8 mouse cellular contexts compared by ENCODE assay signal in genomic region chr5:129414960-129415706, GRCm38 (mm10).
DNase-seq lines count a peak whose midpoint lies in the region; ATAC-seq lines count a peak whose summit lies in the region.

No protein-coding gene starts in this region.

- no peaks in the 10 kb centered on the region for H3K36me3 ChIP-seq in heart, embryonic 10.5 days
- H3K36me3 ChIP-seq in kidney, embryonic 16.5 days (ENCODE audit: insufficient read depth, low read length) = no peaks in the 10 kb centered on the region
- H3K36me3 ChIP-seq in midbrain, embryonic 16.5 days (ENCODE audit: control insufficient read depth, insufficient read depth, low read length) = no peaks in the 10 kb centered on the region

- peak; percentile 4 to 6 for DNase-seq in urinary bladder, adult 18-20 months (ENCODE audit: low spot score in 2 of 2)
- no peak for DNase-seq in urinary bladder, adult 2 months (ENCODE audit: low spot score)
- peak; percentile 89 for DNase-seq in heart, embryonic 10.5 days (ENCODE audit: low spot score)
- peak; percentile 20 for DNase-seq in mesoderm, embryonic 11.5 days (ENCODE audit: low read depth, low spot score)
- DNase-seq in cerebellum, adult 11 months = no peak
- no peak for DNase-seq in cerebellum, postnatal 25 days

- 22% methylated on average over 12 of the region's 12 CpGs for WGBS in heart, embryonic 10.5 days
- WGBS in kidney, embryonic 16.5 days = 28% methylated on average over 12 of the region's 12 CpGs
- 41% methylated on average over 12 of the region's 12 CpGs for WGBS in midbrain, embryonic 16.5 days

- H3K9ac ChIP-seq in kidney, embryonic 16.5 days (replicated peaks; ENCODE audit: low read length) = peak overlapping the region; percentile 3
- no peak overlapping the region for H3K9ac ChIP-seq in midbrain, embryonic 16.5 days (ENCODE audit: low read depth, low read length)

- H3K4me2 ChIP-seq in kidney, embryonic 16.5 days (replicated peaks; ENCODE audit: low read depth, low read length) = peak overlapping the region; percentile 16
- no peak overlapping the region for H3K4me2 ChIP-seq in midbrain, embryonic 16.5 days (ENCODE audit: low read length)

- peaks cover 24% of the 10 kb centered on the region for H3K4me1 ChIP-seq in heart, embryonic 10.5 days
- H3K4me1 ChIP-seq in kidney, embryonic 16.5 days (ENCODE audit: insufficient read depth, low read length) = peaks cover 6% of the 10 kb centered on the region; the same call in 1 of the 2 replicates
- peaks cover 4% of the 10 kb centered on the region; the same call in 1 of the 2 replicates for H3K4me1 ChIP-seq in midbrain, embryonic 16.5 days (ENCODE audit: control insufficient read depth, insufficient read depth, low read length)

- ATAC-seq in kidney, embryonic 16.5 days (ENCODE audit: low FRiP score, low TSS enrichment) = peak; percentile 82
- ATAC-seq in midbrain, embryonic 16.5 days = no peak

- H3K27me3 ChIP-seq in heart, embryonic 10.5 days (ENCODE audit: insufficient read depth, poor library complexity, severe bottlenecking) = no peaks in the 10 kb centered on the region
- H3K27me3 ChIP-seq in kidney, embryonic 16.5 days (ENCODE audit: insufficient read depth, low read length) = no peaks in the 10 kb centered on the region
- H3K27me3 ChIP-seq in midbrain, embryonic 16.5 days (ENCODE audit: control insufficient read depth, insufficient read depth, low read depth, low read length) = no peaks in the 10 kb centered on the region

- no peaks in the 10 kb centered on the region for H3K9me3 ChIP-seq in heart, embryonic 10.5 days
- no peaks in the 10 kb centered on the region for H3K9me3 ChIP-seq in kidney, embryonic 16.5 days (ENCODE audit: low read length)
- H3K9me3 ChIP-seq in midbrain, embryonic 16.5 days (replicated peaks; ENCODE audit: control insufficient read depth, low read length, poor library complexity, severe bottlenecking) = no peaks in the 10 kb centered on the region

- peak overlapping the region; percentile 38 for H3K4me3 ChIP-seq in heart, embryonic 10.5 days
- no peak overlapping the region for H3K4me3 ChIP-seq in kidney, embryonic 16.5 days (ENCODE audit: low read length)
- H3K4me3 ChIP-seq in midbrain, embryonic 16.5 days (ENCODE audit: low read depth, low read length) = no peak overlapping the region

- peak overlapping the region; percentile 88 for H3K27ac ChIP-seq in heart, embryonic 10.5 days
- peak overlapping the region; percentile 81 for H3K27ac ChIP-seq in kidney, embryonic 16.5 days (ENCODE audit: low read length)
- H3K27ac ChIP-seq in midbrain, embryonic 16.5 days (ENCODE audit: low read length) = no peak overlapping the region

Comparison
In these comparisons a context has a peak if more than half of its experiments do, and no peak if none do; other contexts are left out.
1. DNase-seq: peak in urinary bladder, adult 18-20 months (2 of 2), heart, embryonic 10.5 days (single experiment) and mesoderm, embryonic 11.5 days (single experiment); none in urinary bladder, adult 2 months (single experiment), cerebellum, adult 11 months (single experiment) and cerebellum, postnatal 25 days (0 of 2).